Mouse (Mus musculus) MEL (cell line): ENCODE results near the gene Ctps. TPM values are rescaled to one million over a fixed set of nuclear protein-coding genes. Genes with fewer than 3 reads are reported as not detected.
"Not testable (repeated sequence)": the region's sequence is repeated elsewhere in the genome, so short reads cannot be mapped to it uniquely, and the experiment has no call there.

ENCODE experiments used
- DNase-seq: peaks from one replicate; pipeline ENCODE4 v3.0.0; 2011; ENCODE audit warnings: low read depth, low spot score
- H3K27ac ChIP-seq: 2 replicates; pipeline ENCODE4 v1.5.1; 2012; ENCODE audit warnings: low read depth, mild to moderate bottlenecking, control low read depth, low read length, moderate library complexity; ENCODE audit not compliant: control insufficient read depth
- H3K27me3 ChIP-seq, 2 experiments: fragments of 150-350 bp in 1 of 2; sonication (generic) in 1 of 2; 2 replicates each; pipeline ENCODE4 v1.6.1; 2012; ENCODE audit warnings: low read length in 2 of 2, mild to moderate bottlenecking in 2 of 2, improper control_type of control experiment in 1 of 2, moderate library complexity in 1 of 2; ENCODE audit not compliant: insufficient read depth in 2 of 2, control insufficient read depth in 1 of 2
- H3K36me3 ChIP-seq, 2 experiments: 2 replicates each; pipeline ENCODE4 v1.6.1; 2012 to 2014; ENCODE audit warnings: low read length in 2 of 2, improper control_type of control experiment in 1 of 2, inconsistent platforms in 1 of 2, mild to moderate bottlenecking in 1 of 2; ENCODE audit not compliant: insufficient read depth in 2 of 2, control insufficient read depth in 1 of 2
- H3K4me1 ChIP-seq, 2 experiments: fragments of 150-350 bp in 1 of 2; sonication (generic) in 1 of 2; 2 replicates each; pipeline ENCODE4 v1.6.1; 2012; ENCODE audit warnings: low read length in 2 of 2, improper control_type of control experiment in 1 of 2, mild to moderate bottlenecking in 1 of 2; ENCODE audit not compliant: insufficient read depth in 2 of 2, control insufficient read depth in 1 of 2
- H3K4me3 ChIP-seq, 2 experiments: fragments of 150-350 bp in 1 of 2; sonication (generic) in 1 of 2; 2 replicates each; pipeline ENCODE4 v1.5.1; 2012; ENCODE audit warnings: low read depth in 2 of 2, low read length in 2 of 2, mild to moderate bottlenecking in 2 of 2, moderate library complexity in 2 of 2, control low read depth in 1 of 2, improper control_type of control experiment in 1 of 2; ENCODE audit not compliant: control insufficient read depth in 1 of 2, insufficient read depth in 1 of 2
- H3K79me2 ChIP-seq: 2 replicates; pipeline ENCODE4 v1.6.1; 2012; ENCODE audit warnings: mild to moderate bottlenecking, low read length, moderate library complexity; ENCODE audit not compliant: control insufficient read depth, poor library complexity, insufficient read depth
- H3K9ac ChIP-seq: 2 replicates; pipeline ENCODE4 v1.6.1; 2012; ENCODE audit warnings: low read depth, mild to moderate bottlenecking, control low read depth, low read length, moderate library complexity; ENCODE audit not compliant: control insufficient read depth, poor library complexity, severe bottlenecking
- H3K9me3 ChIP-seq: fragments of 150-350 bp; sonication (generic); replicated peaks from 2 replicates; pipeline ENCODE4 v1.6.1; 2012; ENCODE audit warnings: mild to moderate bottlenecking, low read length, improper control_type of control experiment, moderate library complexity; ENCODE audit not compliant: insufficient read depth
- E2F4 ChIP-seq: IDR thresholded peaks from 2 replicates; pipeline ENCODE4 v1.6.1; 2011; ENCODE audit warnings: low read depth, low read length, improper control_type of control experiment, borderline replicate concordance
- ELF1 ChIP-seq: IDR thresholded peaks from 2 replicates; pipeline ENCODE4 v1.6.1; 2014; ENCODE audit warnings: low read depth, mild to moderate bottlenecking, inconsistent platforms, low read length, improper control_type of control experiment, moderate library complexity
- GABPA ChIP-seq: IDR thresholded peaks from 2 replicates; pipeline ENCODE4 v1.6.1; 2012; ENCODE audit warnings: low read depth, mild to moderate bottlenecking, inconsistent platforms, low read length, improper control_type of control experiment, moderate library complexity
- HCFC1 ChIP-seq: IDR thresholded peaks from 2 replicates; pipeline ENCODE4 v1.6.1; 2012; ENCODE audit warnings: low read depth, mild to moderate bottlenecking, inconsistent platforms, low read length, improper control_type of control experiment, moderate library complexity
- JUND ChIP-seq: IDR thresholded peaks from 2 replicates; pipeline ENCODE4 v1.6.1; 2011; ENCODE audit warnings: low read depth, mild to moderate bottlenecking, improper control_type of control experiment, low read length
- MAZ ChIP-seq: IDR thresholded peaks from 2 replicates; pipeline ENCODE4 v1.6.1; 2012; ENCODE audit warnings: low read depth, mild to moderate bottlenecking, inconsistent platforms, low read length, improper control_type of control experiment
- MXI1 ChIP-seq: IDR thresholded peaks from 2 replicates; pipeline ENCODE4 v1.6.1; 2011; ENCODE audit warnings: mild to moderate bottlenecking, low read depth, low read length, improper control_type of control experiment
- POLR2AphosphoS5 ChIP-seq: IDR thresholded peaks from 2 replicates; pipeline ENCODE4 v1.6.1; 2012; ENCODE audit warnings: low read depth, borderline replicate concordance, mild to moderate bottlenecking, inconsistent platforms, low read length, moderate library complexity, mixed read lengths
- RCOR1 ChIP-seq: IDR thresholded peaks from 2 replicates; pipeline ENCODE4 v1.6.1; 2012; ENCODE audit warnings: low read depth, mild to moderate bottlenecking, inconsistent platforms, low read length, improper control_type of control experiment
- TCF12 ChIP-seq: IDR thresholded peaks from 2 replicates; pipeline ENCODE4 v1.6.1; 2014; ENCODE audit warnings: low read depth, mild to moderate bottlenecking, inconsistent platforms, low read length, improper control_type of control experiment, moderate library complexity
- USF1 ChIP-seq: IDR thresholded peaks from 2 replicates; pipeline ENCODE4 v1.6.1; 2014; ENCODE audit warnings: low read depth, mild to moderate bottlenecking, inconsistent platforms, low read length, improper control_type of control experiment, moderate library complexity
- ZNF384 ChIP-seq: IDR thresholded peaks from 2 replicates; pipeline ENCODE4 v1.6.1; 2012; ENCODE audit warnings: low read depth, mild to moderate bottlenecking, inconsistent platforms, low read length, improper control_type of control experiment
- polyA plus RNA-seq, 2 experiments: library from polyadenylated mRNA; stranded (reverse) in 1 of 2; unstranded in 1 of 2; fragments of >175 nt in 1 of 2; fragments of >200 nt in 1 of 2; gene quantifications; 2 replicates each; pipeline versions ENCODE4 v1.2.1 to v1.2.4; 2012; ENCODE audit warnings: low replicate concordance in 2 of 2, low read depth in 1 of 2; ENCODE audit not compliant: insufficient read length in 2 of 2, insufficient read depth in 1 of 2, missing spikeins in 1 of 2
- total RNA-seq: library from RNA; depleted of rRNA; stranded (reverse); fragments of 300-350 nt; gene quantifications from 2 replicates; pipeline ENCODE4 v1.2.3, GENCODE M21; 2012

The Ctps gene
- total and polyA plus RNA-seq, 3 experiments = 81.2 to 82.2 TPM; not detected in 1

DNA sequence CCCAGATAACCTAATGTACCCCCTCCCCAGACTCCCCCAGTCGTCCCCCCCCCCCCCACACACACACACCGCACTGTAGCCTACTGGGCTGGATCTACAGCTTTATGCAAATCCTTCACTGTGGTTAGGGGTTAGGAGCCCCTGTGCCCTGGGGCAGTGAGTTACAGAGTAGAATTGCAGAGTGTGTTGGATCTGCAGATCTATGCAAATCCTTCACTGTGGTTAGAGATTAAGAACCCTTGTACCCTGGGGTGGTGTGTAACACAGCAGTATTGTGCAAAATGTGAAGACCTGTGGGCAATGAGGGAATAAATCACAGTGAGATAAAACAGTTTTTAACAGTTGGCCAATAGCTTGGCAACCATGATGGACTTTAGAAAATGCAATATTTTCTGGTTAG, 28.8 kb upstream of the Ctps start:
- TF ChIP-seq MAZ (no peak), TCF12 (no peak)
- Histone ChIP-seq H3K4me3 (no peak overlapping the region), H3K9ac (no peak overlapping the region), H3K36me3 (no peaks in the 10 kb centered on the region), H3K79me2 (no peaks in the 10 kb centered on the region), H3K27ac (no peak overlapping the region), H3K27me3 (peaks cover 0 to 3% of the 10 kb centered on the region in 2 experiments; a peak in 2 of 4 replicates), H3K4me1 (no peaks in the 10 kb centered on the region), H3K9me3 (no peaks in the 10 kb centered on the region)
- DNase-seq = no peak

DNA sequence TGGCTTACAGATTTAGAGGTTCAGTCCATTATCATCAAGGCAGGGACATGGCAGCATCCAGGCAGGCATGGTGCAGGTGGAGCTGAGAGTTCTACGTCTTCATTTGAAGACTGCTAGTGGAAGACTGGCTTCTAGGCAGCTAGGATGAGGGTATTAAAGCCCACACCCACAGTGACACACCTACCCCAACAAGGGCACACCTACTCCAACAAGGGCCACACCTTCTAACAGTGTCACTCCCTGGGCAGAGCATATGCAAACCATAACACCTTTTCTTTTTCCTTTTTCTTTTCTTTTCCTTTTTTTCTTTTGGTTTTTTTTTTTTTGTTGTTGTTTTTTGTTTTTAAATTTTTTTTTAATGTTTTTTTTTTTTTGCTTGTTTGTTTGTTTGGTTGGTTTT, 26.1 kb upstream of the Ctps start:
- H3K9ac ChIP-seq, H3K4me1 ChIP-seq, H3K9me3 ChIP-seq, DNase-seq, H3K27me3 ChIP-seq, H3K27ac ChIP-seq, H3K79me2 ChIP-seq, H3K4me3 ChIP-seq, H3K36me3 ChIP-seq: not testable (repeated sequence)

DNA sequence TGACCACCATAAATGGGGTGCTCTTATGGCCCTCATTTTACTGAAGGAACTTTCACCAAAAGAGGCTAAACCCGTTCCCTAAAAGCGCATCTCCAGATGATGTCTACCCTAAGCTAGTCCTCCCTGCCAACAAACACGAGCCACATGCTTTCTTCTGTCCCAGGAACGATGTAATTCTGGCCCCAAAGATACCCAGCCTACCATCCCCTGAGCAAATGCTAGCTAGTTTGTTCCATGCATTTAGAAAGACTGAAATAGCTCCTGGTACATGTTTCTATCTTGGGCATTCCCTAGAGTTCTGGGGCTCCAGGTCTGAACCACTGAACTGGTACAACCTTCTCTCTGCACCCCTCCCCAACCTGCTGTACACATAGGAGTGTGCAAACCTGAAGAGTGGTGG, 20.9 kb upstream of the Ctps start:
- no peaks in the 10 kb centered on the region for H3K79me2 ChIP-seq
- H3K4me3 ChIP-seq = no peak overlapping the region
- H3K36me3 ChIP-seq = no peaks in the 10 kb centered on the region
- TF ChIP-seq USF1 (no peak), RCOR1 (no peak), MXI1 (no peak), GABPA (no peak), ZNF384 (no peak), HCFC1 (no peak), JUND (no peak), ELF1 (no peak), E2F4 (no peak), POLR2AphosphoS5 (no peak)
- H3K4me1 ChIP-seq = no peaks in the 10 kb centered on the region
- no peak overlapping the region for H3K9ac ChIP-seq
- H3K27ac ChIP-seq = no peak overlapping the region
- DNase-seq = no peak
- no peaks in the 10 kb centered on the region for H3K9me3 ChIP-seq
- H3K27me3 ChIP-seq = peaks cover 2 to 7% of the 10 kb centered on the region in 2 experiments; a peak in 3 of 4 replicates
